Mouse (Mus musculus) layer of hippocampus, postnatal 10 days (tissue): Measurements from ENCODE around the gene Chn1. TPM values are rescaled to one million over a fixed set of nuclear protein-coding genes. Genes with fewer than 3 reads are reported as not detected.
A peak's percentile ranks its signal among the peaks of the same experiment; 100 is the strongest.

Experiments
- DNase-seq, 2 experiments: peaks; one replicate each; pipeline ENCODE4 v3.0.0; 2021; ENCODE audit warnings: low spot score in 2 of 2
- total RNA-seq, 2 experiments: library from RNA; stranded (reverse); gene quantifications; 2 replicates each; pipeline ENCODE4 v1.2.3; 2021

Gene Chn1
- total RNA-seq, 2 experiments from 2014 or later: 697 to 727 TPM

GRCm38 (mm10) chr2:73637688-73638087, 137.5 kb downstream of the Chn1 start:
- DNase-seq: no peak

GRCm38 (mm10) chr2:73636387-73636786, 138.8 kb downstream of the Chn1 start:
- no peak for DNase-seq

GRCm38 (mm10) chr2:73631816-73632215, 143.3 kb downstream of the Chn1 start:
- DNase-seq: no peak

- DNase-seq: no peak
These were observed 156.6 kb downstream of the Chn1 start for GRCm38 (mm10) chr2:73618486-73619052.

- DNase-seq: no peak
These were observed 158.6 kb downstream of the Chn1 start for GRCm38 (mm10) chr2:73616434-73617057.

GRCm38 (mm10) chr2:73615456-73615855, 159.7 kb downstream of the Chn1 start:
- no peak for DNase-seq

- DNase-seq: no peak
These were observed 160.8 kb downstream of the Chn1 start for GRCm38 (mm10) chr2:73614303-73614702.

- no peak for DNase-seq
These were observed 162.2 kb downstream of the Chn1 start for GRCm38 (mm10) chr2:73612941-73613340.

GRCm38 (mm10) chr2:73612367-73612914, 162.7 kb downstream of the Chn1 start:
- DNase-seq: no peak

- DNase-seq: peak in 1 of 2 experiments; percentile 53
These were observed 163.3 kb downstream of the Chn1 start for GRCm38 (mm10) chr2:73611798-73612197.

GRCm38 (mm10) chr2:73609724-73610210, 165.4 kb downstream of the Chn1 start:
- DNase-seq: no peak

GRCm38 (mm10) chr2:73609067-73609723, 166.0 kb downstream of the Chn1 start:
- DNase-seq: no peak

- no peak for DNase-seq
These were observed 166.8 kb downstream of the Chn1 start for GRCm38 (mm10) chr2:73608391-73608790.

GRCm38 (mm10) chr2:73607609-73608008, 167.5 kb downstream of the Chn1 start:
- DNase-seq: no peak

GRCm38 (mm10) chr2:73607146-73607545, 168.0 kb downstream of the Chn1 start:
- no peak for DNase-seq

GRCm38 (mm10) chr2:73606616-73607015, 168.5 kb downstream of the Chn1 start:
- DNase-seq: no peak

GRCm38 (mm10) chr2:73605077-73605476, 170.1 kb downstream of the Chn1 start:
- peak; percentile 61 to 74 for DNase-seq

GRCm38 (mm10) chr2:73604579-73604978, 170.6 kb downstream of the Chn1 start:
- no peak for DNase-seq

GRCm38 (mm10) chr2:73600650-73601049, 174.5 kb downstream of the Chn1 start:
- no peak for DNase-seq

GRCm38 (mm10) chr2:73597772-73598171, 177.4 kb downstream of the Chn1 start:
- DNase-seq: no peak

GRCm38 (mm10) chr2:73596786-73597185, 178.4 kb downstream of the Chn1 start:
- DNase-seq: peak in 1 of 2 experiments; percentile 56

GRCm38 (mm10) chr2:73596326-73596725, 178.8 kb downstream of the Chn1 start:
- DNase-seq: no peak
